Mouse (Mus musculus): ENCODE measurements around the gene Prune1.

- TF ChIP-seq CTCF (IDR thresholded peaks at IDR 0.05; ENCODE audit: borderline replicate concordance, insufficient read depth, low read depth, low read length): no peak
- no peak for TF ChIP-seq POLR2A (IDR thresholded peaks at IDR 0.05; ENCODE audit: borderline replicate concordance, insufficient read depth, low read length)
These were observed 12.4 kb upstream of the Prune1 start for GRCm38 (mm10) chr3:95294316-95294715.

Measured in cerebellum, adult 2 months (tissue).